Mouse (Mus musculus) MEL (cell line): ENCODE data around the gene Slc19a2. TPM values are rescaled to one million over a fixed set of nuclear protein-coding genes. Genes with fewer than 3 reads are reported as not detected.

Experiments
- polyA plus RNA-seq, 2 experiments: library from polyadenylated mRNA; stranded (reverse) in 1 of 2; unstranded in 1 of 2; fragments of >175 nt in 1 of 2; fragments of >200 nt in 1 of 2; gene quantifications; 2 replicates each; pipeline versions ENCODE4 v1.2.1 to v1.2.4; 2012; ENCODE audit warnings: low replicate concordance in 2 of 2, low read depth in 1 of 2; ENCODE audit not compliant: insufficient read length in 2 of 2, insufficient read depth in 1 of 2, missing spikeins in 1 of 2
- total RNA-seq: library from RNA; depleted of rRNA; stranded (reverse); fragments of 300-350 nt; gene quantifications from 2 replicates; pipeline ENCODE4 v1.2.3, GENCODE M21; 2012; rRNA removed

Slc19a2 gene
- total and polyA plus RNA-seq, 3 experiments, result 9.0 to 54.2 (median 9.7) TPM

Other genes starting within 250 kb of the Slc19a2 start
- not detected in 2 replicates for gene Sele, start 200.8 kb upstream of the Slc19a2 start, total RNA-seq
- gene Sele, start 200.8 kb upstream of the Slc19a2 start, polyA plus RNA-seq, result not detected
- gene Sell, start 187.1 kb upstream of the Slc19a2 start, total RNA-seq, result not detected in 2 replicates
- gene Sell, start 187.1 kb upstream of the Slc19a2 start, polyA plus RNA-seq, result under 1 TPM in 1 of 2 experiments, not detected in 1; 0.04 TPM
- gene Selp, start 133.8 kb upstream of the Slc19a2 start, total RNA-seq, result not detected in 2 replicates
- gene Selp, start 133.8 kb upstream of the Slc19a2 start, polyA plus RNA-seq, result not detected
- gene F5, start 97.2 kb upstream of the Slc19a2 start, total RNA-seq, result not detected in 2 replicates
- not detected for gene F5, start 97.2 kb upstream of the Slc19a2 start, polyA plus RNA-seq
- 11.0 and 13.0 TPM in 2 replicates for gene Ccdc181, start 26.5 kb downstream of the Slc19a2 start, total RNA-seq
- 10 to 100 TPM in 1 of 2 experiments, not detected in 1; 15.8 TPM for gene Ccdc181, start 26.5 kb downstream of the Slc19a2 start, polyA plus RNA-seq
- 27.6 and 28.7 TPM in 2 replicates for gene Nme7, start 55.1 kb downstream of the Slc19a2 start, total RNA-seq
- gene Nme7, start 55.1 kb downstream of the Slc19a2 start, polyA plus RNA-seq, result 10 to 100 TPM in 1 of 2 experiments, not detected in 1; 23.2 TPM
- gene Blzf1, start 58.4 kb downstream of the Slc19a2 start, total RNA-seq, result 14.1 and 18.2 TPM in 2 replicates
- gene Blzf1, start 58.4 kb downstream of the Slc19a2 start, polyA plus RNA-seq, result 10 to 100 TPM in 1 of 2 experiments, not detected in 1; 17.1 TPM
- gene Atp1b1, start 209.3 kb downstream of the Slc19a2 start, total RNA-seq, result 0.23 and 0.26 TPM in 2 replicates
- under 1 TPM in 1 of 2 experiments, not detected in 1; 0.43 TPM for gene Atp1b1, start 209.3 kb downstream of the Slc19a2 start, polyA plus RNA-seq